Mouse (Mus musculus): ENCODE results near the gene Cxcr5.

DNA sequence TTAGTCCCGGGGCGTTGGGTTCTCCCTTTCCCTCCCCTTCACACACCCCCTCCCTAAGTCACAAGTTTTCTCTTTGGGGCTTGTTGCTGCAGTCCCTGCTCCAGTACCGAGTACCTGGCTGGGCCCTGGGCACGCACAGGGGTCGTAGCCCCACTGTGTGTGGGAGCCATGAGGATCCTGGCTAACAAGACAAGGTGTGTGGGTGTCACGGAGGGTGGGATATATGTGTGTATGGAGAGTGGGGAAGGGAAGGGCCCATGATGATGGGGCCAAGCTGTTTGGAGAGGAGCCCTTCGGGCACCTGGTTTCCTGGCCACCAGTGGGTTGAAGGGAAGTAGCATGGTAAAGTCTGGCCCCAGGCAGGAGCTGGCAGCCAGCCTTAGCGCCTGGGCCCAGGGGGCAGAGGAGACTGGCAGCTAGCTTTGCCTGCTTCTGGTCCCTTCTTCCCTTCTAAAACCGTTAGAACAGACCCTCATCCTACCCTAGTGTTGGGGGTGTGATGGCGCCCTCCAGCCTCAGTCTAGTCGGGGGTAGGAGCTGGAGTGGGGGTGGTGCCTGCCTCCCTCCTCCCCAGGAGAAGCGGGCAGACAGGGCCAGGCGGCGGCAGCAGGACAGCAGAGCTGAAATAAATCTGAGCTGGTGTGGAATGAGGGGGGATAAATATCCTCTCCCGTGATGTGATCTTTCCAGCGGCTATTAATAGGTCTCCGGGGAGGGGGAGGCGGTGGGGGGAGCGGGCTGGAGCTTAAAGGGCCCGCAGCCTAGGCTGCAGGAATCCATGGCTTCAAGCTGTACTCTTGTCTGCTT lies 62.1 kb downstream of the Cxcr5 start:
- TF ChIP-seq GATA1 (IDR thresholded peaks at IDR 0.05; ENCODE audit: low read length): no peak
- TF ChIP-seq TAL1 (IDR thresholded peaks at IDR 0.05; ENCODE audit: low read length): no peak
